Mouse (Mus musculus) embryonic facial prominence, embryonic 12.5 days (tissue): ENCODE data around the gene Gtf2h3. TPM values are rescaled to one million over a fixed set of nuclear protein-coding genes. Genes with fewer than 3 reads are reported as not detected.
"Not testable (repeated sequence)": the region's sequence is repeated elsewhere in the genome, so short reads cannot be mapped to it uniquely, and the experiment has no call there.

ENCODE experiments used
- ATAC-seq: fragments of 200-750 bp; cut with Nextera tagmentation; 2 replicates; pipeline ENCODE4 v1.8.0; 2017; ENCODE audit not compliant: insufficient number of reproducible peaks, insufficient read depth, low FRiP score, low TSS enrichment
- H3K27ac ChIP-seq: fragments of 300-500 bp; sonication (generic); 2 replicates; pipeline ENCODE4 v1.5.1; 2016; ENCODE audit warnings: mild to moderate bottlenecking
- H3K27me3 ChIP-seq: fragments of 300-500 bp; sonication (generic); 2 replicates; pipeline ENCODE4 v1.6.1; 2016; ENCODE audit warnings: mild to moderate bottlenecking, moderate library complexity
- H3K36me3 ChIP-seq: fragments of 300-500 bp; sonication (generic); 2 replicates; pipeline ENCODE4 v1.6.1; 2016; ENCODE audit warnings: mild to moderate bottlenecking
- H3K4me1 ChIP-seq: fragments of 300-500 bp; sonication (generic); 2 replicates; pipeline ENCODE4 v1.6.1; 2016
- H3K4me2 ChIP-seq: fragments of 300-500 bp; sonication (generic); replicated peaks from 2 replicates; pipeline ENCODE4 v1.6.1; 2016; ENCODE audit warnings: mild to moderate bottlenecking, moderate library complexity
- H3K4me3 ChIP-seq: fragments of 300-500 bp; sonication (generic); 2 replicates; pipeline ENCODE4 v1.5.1; 2016; ENCODE audit warnings: mild to moderate bottlenecking
- H3K9ac ChIP-seq: fragments of 300-500 bp; sonication (generic); 2 replicates; pipeline ENCODE4 v1.6.1; 2016; ENCODE audit warnings: mild to moderate bottlenecking, moderate library complexity
- H3K9me3 ChIP-seq: fragments of 300-500 bp; sonication (generic); 2 replicates; pipeline ENCODE4 v1.6.1; 2016; ENCODE audit warnings: mild to moderate bottlenecking, moderate library complexity
- WGBS: fragments of 180-500 bp; shearing (Covaris S2); methylation state at CpG from one replicate; pipeline ENCODE4 v1.1.7; 2016; 5-methylcytosine and 5-hydroxymethylcytosine counted together
- polyA plus RNA-seq: library from polyadenylated mRNA; unstranded; fragments of >200 nt; fragmentation: Nextera tagmentation; extraction: Ambion mirVana; gene quantifications from 2 replicates; pipeline ENCODE4 v1.2.1, GENCODE M21; 2016

Gtf2h3 gene
- polyA plus RNA-seq, 1 experiment from 2014 or later: 76.3 TPM

GRCm38 (mm10) chr5:124582515-124582914 lies 3.6 kb downstream of the Gtf2h3 start:
- no peak overlapping the region for H3K27ac ChIP-seq
- no peak overlapping the region for H3K9ac ChIP-seq
- peaks cover 51% of the 10 kb centered on the region for H3K36me3 ChIP-seq
- 88% methylated on average over 5 of the region's 5 CpGs for WGBS
- ATAC-seq: no peak
- H3K4me2 ChIP-seq: no peak overlapping the region
- peaks cover 17% of the 10 kb centered on the region for H3K4me1 ChIP-seq
- no peak overlapping the region for H3K4me3 ChIP-seq
- no peaks in the 10 kb centered on the region for H3K27me3 ChIP-seq
- H3K9me3 ChIP-seq: no peaks in the 10 kb centered on the region

DNA sequence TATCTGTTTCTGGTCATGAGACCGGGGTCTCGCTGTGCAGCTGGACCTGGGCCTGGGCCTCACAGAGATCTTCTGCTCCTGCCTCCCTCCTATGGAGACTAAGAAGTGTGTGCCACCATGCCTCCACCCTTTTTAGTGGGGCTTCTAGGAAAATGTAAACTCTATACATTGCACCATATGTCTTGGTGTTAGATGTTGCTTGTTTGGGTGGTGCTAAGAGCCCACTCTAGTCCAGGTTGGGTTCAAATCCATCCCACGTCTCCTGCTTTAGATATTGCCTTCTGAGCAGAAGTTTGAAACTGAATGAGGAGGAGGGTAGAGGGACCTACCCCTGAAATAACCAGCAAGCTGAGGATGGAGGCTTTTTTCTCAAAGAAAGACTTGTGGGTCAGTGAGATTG lies 13.8 kb downstream of the Gtf2h3 start:
- peaks cover 80% of the 10 kb centered on the region for H3K36me3 ChIP-seq
- no peak overlapping the region for H3K9ac ChIP-seq
- no peak overlapping the region for H3K4me3 ChIP-seq
- no peaks in the 10 kb centered on the region for H3K27me3 ChIP-seq
- no peak for ATAC-seq
- no peaks in the 10 kb centered on the region for H3K4me1 ChIP-seq
- WGBS: 94% methylated on average over 3 of the region's 3 CpGs
- H3K4me2 ChIP-seq: no peak overlapping the region
- no peaks in the 10 kb centered on the region for H3K9me3 ChIP-seq
- no peak overlapping the region for H3K27ac ChIP-seq

DNA sequence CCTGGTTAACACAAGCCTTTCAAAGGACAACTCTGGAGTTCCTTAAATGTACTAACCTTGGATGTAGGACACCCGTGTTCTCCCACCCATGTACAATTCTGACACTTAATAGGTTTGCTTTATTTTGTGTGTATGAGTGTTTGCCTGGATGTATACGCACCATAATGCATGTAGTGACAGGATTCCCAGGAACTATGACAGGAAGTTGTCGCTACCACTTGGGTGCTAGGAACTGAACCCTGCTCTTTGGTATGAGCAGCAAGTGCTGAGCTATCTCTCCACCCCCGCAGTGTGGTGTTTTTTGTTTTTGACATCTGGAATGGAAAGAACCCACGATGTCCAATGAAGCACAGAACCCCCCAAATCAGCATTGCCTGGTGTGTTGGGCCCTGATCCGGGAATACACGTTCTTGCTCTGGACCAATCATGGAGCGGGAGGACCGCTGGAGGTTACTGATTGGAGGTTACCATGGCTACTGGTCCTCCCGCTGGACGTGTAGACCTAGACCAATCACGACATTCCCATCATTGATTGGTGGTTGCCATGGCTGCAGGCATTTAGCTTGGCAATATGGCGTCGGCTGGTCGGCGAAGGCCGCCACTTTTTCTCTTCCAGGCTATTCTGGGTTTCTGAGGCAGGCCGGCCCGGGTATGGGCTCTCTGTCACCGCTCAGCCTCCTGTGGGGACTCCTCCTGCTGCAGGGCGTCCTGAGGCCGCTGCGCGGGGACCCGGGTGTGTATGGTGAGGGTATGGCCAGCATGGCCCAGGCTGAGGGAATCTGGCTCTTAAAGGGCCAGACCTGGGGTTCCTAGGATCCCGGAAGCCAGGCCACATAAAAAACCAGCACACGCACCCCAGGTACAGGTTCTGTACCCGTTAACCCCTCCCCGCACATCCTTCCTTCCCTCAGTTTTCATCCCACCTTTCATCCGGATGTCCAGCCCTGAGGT lies 19.6 kb downstream of the Gtf2h3 start:
- Histone ChIP-seq H3K36me3 (peaks cover 36% of the 10 kb centered on the region), H3K27me3 (no peaks in the 10 kb centered on the region), H3K4me2 (peak overlapping the region; percentile 93), H3K9me3 (no peaks in the 10 kb centered on the region), H3K27ac (0 out of 2 replicates have a peak overlapping the region, but pooled peaks have one; percentile 5), H3K9ac (peak overlapping the region; percentile 85), H3K4me1 (peaks cover 9% of the 10 kb centered on the region), H3K4me3 (peak overlapping the region; percentile 92)
- peak; percentile 97 for ATAC-seq
- WGBS: 6% methylated on average over 30 of the region's 30 CpGs

DNA sequence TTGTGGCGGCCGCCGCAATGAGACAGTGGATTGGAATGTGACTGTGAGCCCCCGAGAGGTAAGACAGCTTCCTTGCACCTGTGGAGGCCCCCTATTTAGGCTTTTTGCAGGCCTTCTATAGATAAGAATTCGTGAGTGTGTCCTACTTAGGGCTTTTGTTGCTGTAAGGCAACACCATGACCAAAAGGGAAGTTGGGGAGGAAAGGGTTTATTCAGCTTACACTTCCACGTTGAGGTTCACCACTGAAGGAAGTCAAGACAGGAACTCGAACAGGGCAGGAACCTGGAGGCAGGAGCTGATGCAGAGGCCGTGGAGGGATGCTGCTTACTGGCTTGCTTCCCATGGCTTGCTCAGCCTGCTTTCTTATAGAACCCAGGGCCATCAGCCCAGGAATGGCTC lies 20.8 kb downstream of the Gtf2h3 start:
- H3K27me3 ChIP-seq, H3K27ac ChIP-seq, H3K9ac ChIP-seq, ATAC-seq, H3K4me1 ChIP-seq, H3K9me3 ChIP-seq: not testable (repeated sequence)
- H3K4me3 ChIP-seq: peak overlapping the region; percentile 92; the same call in 1 of the 2 replicates
- peak overlapping the region; percentile 93; the same call in 1 of the 2 replicates for H3K4me2 ChIP-seq
- WGBS: 62% methylated on average over 8 of the region's 8 CpGs
- peaks cover 23% of the 10 kb centered on the region for H3K36me3 ChIP-seq

GRCm38 (mm10) chr5:124602349-124602748 lies 23.4 kb downstream of the Gtf2h3 start:
- ATAC-seq: no peak
- no peaks in the 10 kb centered on the region for H3K27me3 ChIP-seq
- no peak overlapping the region for H3K9ac ChIP-seq
- no peak overlapping the region for H3K27ac ChIP-seq
- no peaks in the 10 kb centered on the region for H3K9me3 ChIP-seq
- H3K4me3 ChIP-seq: no peak overlapping the region
- WGBS: 68% methylated on average over 5 of the region's 5 CpGs
- H3K36me3 ChIP-seq: no peaks in the 10 kb centered on the region
- H3K4me2 ChIP-seq: no peak overlapping the region
- peaks cover 9% of the 10 kb centered on the region for H3K4me1 ChIP-seq

- H3K27me3 ChIP-seq: no peaks in the 10 kb centered on the region
- no peak overlapping the region for H3K4me3 ChIP-seq
- no peaks in the 10 kb centered on the region for H3K9me3 ChIP-seq
- H3K27ac ChIP-seq: no peak overlapping the region
- ATAC-seq: no peak
- H3K9ac ChIP-seq: no peak overlapping the region
- peaks cover 4% of the 10 kb centered on the region for H3K4me1 ChIP-seq
- no peak overlapping the region for H3K4me2 ChIP-seq
- WGBS: 80% methylated on average over 4 of the region's 4 CpGs
- no peaks in the 10 kb centered on the region for H3K36me3 ChIP-seq
Observed at GRCm38 (mm10) chr5:124604296-124604695, 25.4 kb downstream of the Gtf2h3 start.

DNA sequence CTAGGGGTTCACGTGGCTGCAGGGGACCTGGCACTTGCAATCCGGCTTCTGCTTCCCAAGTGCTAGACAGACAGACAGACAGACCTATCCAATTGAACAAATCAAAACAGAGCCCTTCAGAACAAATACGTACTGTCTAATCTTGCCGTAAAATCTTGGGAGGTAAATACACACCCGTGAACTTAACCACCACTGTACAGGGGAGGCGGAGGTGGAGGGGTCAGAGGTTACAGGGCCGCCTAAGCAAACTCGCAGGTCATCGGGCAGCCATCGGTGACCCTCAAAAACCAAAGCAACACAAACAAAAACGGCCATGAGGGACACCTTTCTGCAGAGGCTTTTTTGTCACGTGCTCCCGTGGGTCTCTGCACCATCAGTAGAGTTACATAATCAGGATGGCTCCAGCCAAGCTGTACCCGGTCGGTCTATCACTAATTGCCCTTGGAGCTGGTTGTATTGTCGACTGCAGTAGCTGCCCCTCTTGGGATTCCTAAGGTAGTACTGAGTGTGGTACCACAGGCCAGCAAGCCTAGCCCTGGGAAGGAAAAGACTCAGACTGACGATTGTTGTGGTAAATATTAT lies 26.2 kb downstream of the Gtf2h3 start:
- ATAC-seq: no peak
- no peaks in the 10 kb centered on the region for H3K9me3 ChIP-seq
- H3K4me1 ChIP-seq: no peaks in the 10 kb centered on the region
- no peaks in the 10 kb centered on the region for H3K27me3 ChIP-seq
- H3K9ac ChIP-seq: no peak overlapping the region
- no peak overlapping the region for H3K4me2 ChIP-seq
- H3K27ac ChIP-seq: no peak overlapping the region
- H3K36me3 ChIP-seq: no peaks in the 10 kb centered on the region
- WGBS: 81% methylated on average over 17 of the region's 17 CpGs
- no peak overlapping the region for H3K4me3 ChIP-seq

DNA sequence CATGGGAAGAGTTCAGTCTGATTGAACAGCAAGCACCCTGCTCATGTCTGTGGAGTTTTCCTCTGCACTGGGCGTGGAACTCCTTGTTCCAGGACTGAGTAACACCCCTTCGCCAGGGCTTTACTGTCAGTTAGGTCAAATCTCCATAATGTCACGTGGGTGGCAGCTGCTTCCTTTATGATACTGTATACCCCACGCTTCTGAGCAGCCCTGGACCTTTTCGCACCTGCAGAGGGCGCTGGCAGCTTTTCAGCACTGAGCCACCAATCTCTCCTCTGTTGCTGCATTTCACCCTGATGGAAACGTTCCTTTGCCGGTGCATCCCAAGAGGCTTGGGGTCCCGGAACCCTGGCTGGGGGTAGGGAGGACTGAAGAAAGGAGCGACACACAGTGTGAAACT lies 32.0 kb downstream of the Gtf2h3 start:
- no peak for ATAC-seq
- Histone ChIP-seq H3K27ac (no peak overlapping the region), H3K4me3 (no peak overlapping the region), H3K4me2 (no peak overlapping the region), H3K9me3 (no peaks in the 10 kb centered on the region), H3K27me3 (no peaks in the 10 kb centered on the region), H3K4me1 (no peaks in the 10 kb centered on the region), H3K36me3 (peaks cover 13% of the 10 kb centered on the region), H3K9ac (no peak overlapping the region)
- 74% methylated on average over 10 of the region's 10 CpGs for WGBS

GRCm38 (mm10) chr5:124614709-124615108 lies 35.8 kb downstream of the Gtf2h3 start:
- Histone ChIP-seq H3K27me3 (no peaks in the 10 kb centered on the region), H3K4me1 (no peaks in the 10 kb centered on the region), H3K9me3 (no peaks in the 10 kb centered on the region), H3K9ac (no peak overlapping the region), H3K27ac (no peak overlapping the region), H3K36me3 (peaks cover 18% of the 10 kb centered on the region), H3K4me3 (no peak overlapping the region), H3K4me2 (no peak overlapping the region)
- WGBS: 84% methylated on average over 11 of the region's 11 CpGs
- ATAC-seq: no peak

DNA sequence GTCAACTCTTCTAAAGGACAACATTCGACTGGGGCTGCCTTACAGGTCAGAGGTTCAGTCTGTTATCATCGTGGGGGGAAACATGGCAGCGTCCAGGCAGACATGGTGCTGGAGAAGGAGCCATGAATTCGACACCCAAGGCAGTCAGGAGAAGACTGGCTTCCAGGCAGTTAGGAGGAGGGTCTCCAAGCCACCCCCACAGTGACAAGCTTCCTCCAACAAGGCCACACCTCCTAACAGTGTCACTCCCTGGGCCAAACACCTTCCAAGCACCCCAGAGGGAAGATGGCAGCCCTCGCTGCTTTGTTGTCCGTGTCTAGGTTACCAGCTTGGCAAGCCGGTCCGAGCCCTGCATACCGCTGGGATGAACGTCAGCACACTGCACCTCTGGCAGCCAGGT lies 39.8 kb downstream of the Gtf2h3 start:
- Histone ChIP-seq H3K9ac (no peak overlapping the region), H3K4me1 (no peaks in the 10 kb centered on the region), H3K36me3 (peaks cover 8% of the 10 kb centered on the region; the same call in 1 of the 2 replicates), H3K4me3 (no peak overlapping the region), H3K4me2 (no peak overlapping the region), H3K9me3 (no peaks in the 10 kb centered on the region), H3K27ac (no peak overlapping the region), H3K27me3 (no peaks in the 10 kb centered on the region)
- ATAC-seq: no peak
- 83% methylated on average over 10 of the region's 10 CpGs for WGBS

DNA sequence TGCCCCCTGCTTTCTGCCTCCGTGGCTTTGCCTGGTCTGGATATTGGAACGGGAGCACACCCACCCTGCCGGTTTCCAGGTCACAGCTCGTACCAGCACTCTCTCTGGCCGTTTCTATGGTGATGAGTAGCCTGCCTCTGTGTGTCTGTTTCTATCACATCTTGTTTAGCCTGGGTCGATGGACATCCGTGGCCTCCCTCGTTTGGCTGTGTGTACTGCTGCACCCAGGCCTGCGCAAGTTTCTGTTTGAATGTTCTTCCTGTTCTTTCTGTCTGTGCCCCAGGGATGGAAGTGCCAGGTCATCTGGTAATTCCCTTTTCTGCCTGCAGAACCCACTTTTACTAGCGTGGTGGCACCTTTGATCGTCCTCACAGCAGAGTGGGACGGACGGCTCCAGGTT lies 42.4 kb downstream of the Gtf2h3 start:
- ATAC-seq: no peak
- H3K27ac ChIP-seq: no peak overlapping the region

GRCm38 (mm10) chr5:124622890-124623289 lies 44.0 kb downstream of the Gtf2h3 start:
- no peak overlapping the region for H3K4me2 ChIP-seq
- H3K9me3 ChIP-seq: no peaks in the 10 kb centered on the region
- peaks cover 2% of the 10 kb centered on the region; the same call in 1 of the 2 replicates for H3K36me3 ChIP-seq
- H3K27ac ChIP-seq: no peak overlapping the region
- peaks cover 1% of the 10 kb centered on the region for H3K4me1 ChIP-seq
- H3K9ac ChIP-seq: no peak overlapping the region
- H3K27me3 ChIP-seq: no peaks in the 10 kb centered on the region
- ATAC-seq: no peak
- no peak overlapping the region for H3K4me3 ChIP-seq
- WGBS: 85% methylated on average over 15 of the region's 15 CpGs

More for the DNA sequence above, 42.4 kb downstream of the Gtf2h3 start:
- H3K36me3 ChIP-seq: peaks cover 4% of the 10 kb centered on the region; the same call in 1 of the 2 replicates
- WGBS: 79% methylated on average over 13 of the region's 13 CpGs
- no peaks in the 10 kb centered on the region for H3K27me3 ChIP-seq
- no peak overlapping the region for H3K4me2 ChIP-seq
- no peaks in the 10 kb centered on the region for H3K4me1 ChIP-seq
- no peaks in the 10 kb centered on the region for H3K9me3 ChIP-seq
- no peak overlapping the region for H3K4me3 ChIP-seq
- H3K9ac ChIP-seq: no peak overlapping the region
